Mouse (Mus musculus) frontal cortex, postnatal 36 days (tissue): ENCODE data around the gene Arhgef3.

ENCODE experiments used
- DNase-seq, 2 experiments: peaks; one replicate each; pipeline ENCODE4 v3.0.0; 2022; ENCODE audit warnings: low spot score in 2 of 2

The Arhgef3 gene

DNA sequence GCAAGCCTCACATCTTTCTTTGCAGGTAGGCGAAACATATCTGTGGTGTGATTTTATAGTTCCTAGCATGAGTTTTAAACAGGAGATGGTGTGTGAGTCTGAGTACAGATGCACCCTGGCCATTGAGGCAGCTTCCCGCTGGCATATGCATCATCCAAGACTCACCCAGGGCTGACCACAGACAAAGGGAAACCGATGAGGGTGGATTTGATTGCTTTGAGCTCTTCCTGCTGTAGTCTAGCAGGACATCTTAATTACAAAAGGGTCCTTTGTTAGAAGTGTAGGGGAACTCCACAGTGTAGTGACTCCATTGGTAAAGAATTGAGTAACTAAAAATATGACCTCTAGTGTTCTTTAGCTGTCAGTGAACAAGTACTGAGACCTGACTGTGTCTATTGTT lies 232.5 kb downstream of the Arhgef3 start:
- DNase-seq: no peak

DNA sequence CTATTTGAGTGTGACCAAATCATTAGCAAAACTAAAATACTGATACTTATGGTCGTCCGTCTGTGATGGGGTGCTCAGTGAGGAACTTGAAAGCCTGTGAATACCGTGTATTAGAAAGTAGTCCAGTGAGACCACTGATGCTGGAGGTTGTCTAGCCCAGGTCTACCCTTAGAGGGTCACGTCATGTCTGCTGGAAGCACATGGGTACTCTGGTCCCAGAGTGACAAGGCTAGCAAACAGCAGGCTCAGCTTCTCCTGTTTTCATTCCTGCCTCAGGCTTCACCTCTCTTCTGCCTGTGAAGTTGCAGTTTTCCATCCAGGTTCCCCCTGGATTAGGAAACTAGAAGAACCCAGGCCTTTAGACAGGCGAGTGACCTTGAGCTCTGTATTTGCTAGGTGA lies 233.0 kb downstream of the Arhgef3 start:
- no peak for DNase-seq

DNA sequence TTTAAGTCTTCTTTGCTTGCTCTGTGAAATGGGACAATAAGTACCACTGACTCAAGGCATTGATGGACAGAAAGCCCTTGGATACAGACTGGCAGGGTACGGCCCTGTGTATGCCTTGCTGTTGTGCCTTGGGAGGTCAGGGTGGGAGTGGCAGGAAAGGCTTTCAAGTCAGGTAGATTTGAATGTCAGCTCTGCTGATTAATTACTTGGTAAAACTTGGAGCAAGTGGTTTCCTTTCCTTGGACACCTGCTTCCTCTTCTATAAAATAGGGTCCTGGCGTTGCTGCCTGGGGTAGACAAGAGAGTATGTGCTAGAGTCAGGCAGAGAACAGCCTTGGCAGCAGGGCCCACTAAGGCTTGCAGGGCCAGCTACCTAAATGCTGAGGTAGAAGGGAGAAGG lies 233.4 kb downstream of the Arhgef3 start:
- DNase-seq: no peak

DNA sequence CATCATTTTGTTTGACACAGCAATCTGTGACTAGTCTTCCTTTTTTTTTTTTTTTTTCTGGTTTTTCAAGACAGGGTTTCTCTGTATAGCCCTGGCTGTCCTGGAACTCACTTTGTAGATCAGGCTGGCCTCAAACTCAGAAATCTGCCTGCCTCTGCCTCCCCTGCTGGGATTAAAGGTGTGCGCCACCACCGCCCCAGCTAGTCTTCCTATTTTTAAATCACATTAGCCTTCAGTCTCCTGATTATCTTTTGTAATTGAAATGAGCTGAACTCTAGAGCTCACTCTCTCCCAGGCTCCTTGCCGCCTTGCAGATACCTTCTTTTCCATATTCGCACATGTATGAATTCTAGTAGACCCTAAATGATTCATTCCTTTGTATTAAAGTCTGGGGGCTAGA lies 234.0 kb downstream of the Arhgef3 start:
- no peak for DNase-seq

DNA sequence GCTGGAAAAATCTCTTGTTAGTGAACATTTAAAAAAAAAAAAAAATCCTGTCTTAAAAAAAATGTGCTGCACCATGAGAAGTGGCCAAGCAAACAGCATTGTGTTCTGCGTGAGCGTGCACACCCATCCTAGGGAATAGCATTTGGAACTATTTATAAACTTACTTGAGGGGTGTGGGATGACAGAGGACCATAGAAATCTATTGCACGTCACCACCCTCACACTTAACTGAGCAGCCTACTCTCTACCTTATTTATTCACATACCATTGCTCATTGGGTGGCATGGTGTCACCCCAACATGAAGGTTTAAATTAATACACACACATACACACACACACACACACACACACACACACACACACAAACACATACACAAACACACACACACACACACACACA lies 234.4 kb downstream of the Arhgef3 start:
- DNase-seq: no peak

DNA sequence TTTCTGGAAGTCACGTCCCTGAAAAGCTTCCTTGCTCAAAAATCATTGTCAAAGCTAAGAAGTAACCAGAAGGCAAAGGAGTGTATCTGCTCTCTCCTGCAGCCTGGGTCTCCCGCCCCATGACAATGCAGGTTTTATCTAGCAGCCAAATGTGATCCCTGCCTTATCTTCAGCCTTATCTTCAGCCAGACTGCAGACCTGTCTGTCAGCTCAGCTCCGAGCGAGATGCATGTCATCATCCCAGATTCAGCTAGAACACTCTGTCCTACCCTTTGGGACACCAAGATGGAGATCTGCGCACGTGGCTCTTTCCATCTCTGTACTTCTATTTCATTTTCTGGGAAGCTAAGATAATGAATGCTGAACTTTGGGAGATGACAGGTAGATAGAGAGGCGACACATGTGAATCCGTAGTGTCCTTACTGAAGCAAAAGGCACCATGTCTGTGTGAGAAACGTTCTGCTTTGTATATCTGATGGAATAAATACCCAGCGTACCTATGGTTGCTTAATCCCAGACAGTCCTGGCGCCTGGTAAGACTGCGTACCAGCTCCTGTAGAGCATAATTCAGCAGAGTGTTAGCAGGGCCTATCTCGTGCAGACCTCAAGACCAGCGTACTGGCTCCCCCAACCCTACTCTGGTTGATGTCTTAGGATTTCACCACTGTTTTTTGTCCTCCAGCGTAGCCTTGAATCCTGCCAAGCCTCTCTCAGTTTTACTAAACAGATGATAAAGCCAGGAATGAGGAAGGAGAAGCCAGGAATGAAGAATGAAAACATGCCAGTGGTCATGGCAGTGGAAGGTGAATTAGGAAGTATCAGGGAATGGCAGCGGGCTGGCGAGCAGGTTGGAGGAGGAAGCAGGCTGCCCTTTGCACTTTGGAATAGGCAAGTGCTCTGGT lies 235.4 kb downstream of the Arhgef3 start:
- DNase-seq: no peak

DNA sequence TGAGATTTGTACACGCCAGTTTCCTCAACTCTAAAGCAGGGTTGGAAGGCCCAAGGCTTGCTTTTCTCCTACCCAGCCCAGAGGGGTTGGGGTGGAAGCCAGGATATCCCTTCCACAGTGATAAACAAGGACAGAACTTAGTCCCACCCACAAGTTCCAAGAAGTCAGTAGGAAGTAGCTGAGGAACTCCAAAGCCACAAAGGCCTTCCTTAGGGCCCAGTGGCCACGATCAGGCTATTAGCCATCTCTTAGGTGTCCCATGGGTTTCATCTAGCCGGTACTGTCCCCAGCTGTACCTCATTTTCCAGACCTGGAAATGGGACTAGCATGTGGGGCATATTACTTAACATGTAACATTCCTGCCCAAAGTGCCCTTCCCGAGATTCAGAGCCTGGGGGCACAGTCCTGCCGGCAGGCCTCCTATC lies 236.4 kb downstream of the Arhgef3 start:
- no peak for DNase-seq

DNA sequence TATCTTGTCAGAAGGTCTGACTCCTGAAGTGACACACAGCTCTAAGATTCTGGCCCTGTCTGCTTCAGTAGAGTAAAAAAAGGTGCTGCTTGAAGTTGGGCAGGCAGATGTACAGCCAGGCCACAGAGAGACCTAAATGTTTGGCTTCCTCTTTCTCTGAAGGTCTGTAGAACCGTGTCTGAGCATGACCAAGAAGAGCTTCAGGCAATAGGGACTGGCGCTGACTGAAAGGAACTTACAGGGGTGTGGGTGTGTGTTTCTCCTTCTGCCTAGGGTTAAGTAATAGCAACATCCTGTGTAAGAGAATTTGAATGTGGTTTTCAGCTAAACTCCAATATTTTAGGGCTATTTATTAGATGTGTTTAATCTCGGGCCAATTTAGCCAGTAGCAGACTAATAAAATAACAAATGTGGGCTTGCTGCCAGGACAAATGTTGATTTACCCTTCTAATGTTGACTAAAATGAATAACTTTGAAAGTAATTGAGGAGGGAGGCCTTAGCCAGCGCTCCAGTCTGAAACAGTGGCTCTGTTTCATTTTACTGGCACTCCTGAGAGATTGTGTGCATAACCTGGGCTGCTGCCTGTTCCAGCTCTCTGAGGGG lies 236.9 kb downstream of the Arhgef3 start:
- DNase-seq: no peak

DNA sequence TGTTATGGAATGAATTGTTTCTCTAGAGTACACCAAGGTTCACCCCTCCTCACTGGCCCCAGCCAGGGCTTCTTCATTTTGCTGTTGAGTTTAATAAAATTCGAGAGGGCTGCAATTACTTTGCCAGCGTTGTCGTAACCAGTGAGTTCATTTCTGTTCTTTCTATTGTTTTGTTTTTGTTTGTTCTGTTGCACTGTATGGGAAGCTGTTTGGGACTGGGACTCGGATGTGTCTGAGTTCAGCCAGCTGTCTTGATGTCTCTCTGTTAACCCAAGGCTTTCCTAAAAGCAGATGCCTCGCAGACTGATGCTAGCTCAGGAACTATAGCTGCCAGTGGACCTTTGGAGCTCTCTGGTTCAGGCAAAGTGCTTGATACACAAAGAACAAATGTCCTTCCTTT lies 237.8 kb downstream of the Arhgef3 start:
- no peak for DNase-seq

DNA sequence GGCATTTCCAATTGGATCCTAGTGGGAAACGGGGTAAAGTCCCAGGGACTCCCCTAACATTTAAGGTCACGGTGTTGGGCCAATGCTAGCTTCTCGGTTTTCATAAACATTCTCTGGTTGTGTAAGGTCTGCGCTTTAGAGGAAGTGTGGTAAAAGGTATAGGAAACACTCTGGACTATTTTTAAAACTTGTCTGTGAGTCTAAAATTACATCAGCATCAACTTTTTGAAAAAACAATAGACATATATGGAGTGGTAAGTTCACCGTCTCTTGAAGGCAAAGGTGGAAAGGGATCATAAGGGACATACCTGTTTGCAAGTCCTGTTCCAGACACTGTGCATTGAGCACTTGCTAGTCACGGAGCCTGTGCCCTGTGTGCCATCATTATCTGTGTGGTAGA lies 240.5 kb downstream of the Arhgef3 start:
- no peak for DNase-seq

DNA sequence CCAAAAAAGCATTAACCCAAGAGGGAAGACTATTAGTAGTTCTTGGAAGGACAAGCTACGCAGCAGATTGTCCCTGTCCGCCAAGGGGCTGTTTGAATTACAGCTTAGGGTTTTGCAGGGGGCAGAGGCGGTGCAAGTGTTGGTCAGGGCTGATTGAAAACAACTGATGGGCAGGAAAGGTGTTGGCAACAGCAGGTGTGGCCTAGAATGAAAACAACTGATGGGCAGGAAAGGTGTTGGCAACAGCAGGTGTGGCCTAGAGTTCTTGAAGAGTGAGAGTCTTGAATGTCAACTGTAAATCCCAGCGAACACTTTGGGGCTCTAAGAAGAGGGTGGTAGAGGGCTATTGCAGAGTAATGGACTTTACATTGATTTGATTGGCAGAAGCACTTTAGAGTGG lies 241.2 kb downstream of the Arhgef3 start:
- no peak for DNase-seq

DNA sequence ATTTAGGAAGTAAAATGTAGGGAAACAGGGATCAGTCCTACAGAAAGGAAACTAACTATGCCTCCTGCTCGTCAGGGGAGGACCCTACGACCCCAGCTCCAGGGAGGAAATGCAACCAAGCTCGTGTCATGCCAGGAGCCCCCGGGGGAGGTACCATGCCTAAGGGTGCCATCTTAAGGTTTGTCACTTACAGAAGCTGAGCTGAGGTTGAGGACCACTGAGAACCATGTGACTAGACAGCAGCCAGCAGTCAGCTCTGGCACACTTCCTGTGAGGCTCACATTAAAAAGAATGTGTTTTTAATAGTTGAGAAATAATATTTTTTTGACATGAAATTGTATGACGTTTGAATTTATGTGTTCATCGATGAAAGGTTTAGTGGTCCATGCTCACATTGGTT lies 242.4 kb downstream of the Arhgef3 start:
- no peak for DNase-seq

DNA sequence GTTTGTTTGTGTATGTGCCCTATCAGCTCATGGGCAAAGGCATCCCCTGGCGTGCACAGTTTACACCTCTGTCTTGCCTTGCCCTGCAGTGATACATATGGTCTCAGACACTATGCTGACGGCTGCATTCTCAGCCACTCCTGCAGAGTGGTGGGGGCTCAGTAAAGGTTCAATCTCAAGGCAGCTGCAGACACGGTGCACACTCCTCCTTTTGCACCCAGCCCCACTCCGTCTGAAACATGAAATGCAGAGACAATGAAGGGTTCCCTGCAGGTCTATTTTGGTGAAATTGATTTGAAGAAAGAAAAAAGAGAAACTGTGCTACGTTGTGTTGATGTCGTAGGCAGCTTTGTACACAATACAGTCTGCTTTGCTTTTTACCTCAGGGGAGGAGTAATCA lies 243.5 kb downstream of the Arhgef3 start:
- no peak for DNase-seq

DNA sequence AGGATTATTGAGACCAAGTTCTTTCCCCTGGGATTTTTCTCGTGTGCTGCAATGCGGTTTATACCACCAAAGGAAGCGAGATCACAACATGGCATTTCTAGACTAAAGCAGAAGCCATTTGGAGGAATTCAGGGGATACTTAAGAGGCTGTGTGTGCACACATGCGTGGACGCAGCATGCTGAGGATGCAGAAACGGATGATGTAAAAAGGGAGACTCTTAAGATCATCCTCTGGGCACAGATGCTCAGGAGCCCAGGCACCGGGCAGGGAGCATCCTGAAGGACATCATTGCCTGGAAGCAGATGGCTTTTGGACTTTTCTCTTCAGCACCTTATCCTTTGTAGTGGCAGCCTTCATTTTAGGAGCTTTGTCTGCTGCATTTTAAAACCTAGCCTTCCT lies 246.2 kb downstream of the Arhgef3 start:
- peak in 1 of 2 experiments; percentile 24 for DNase-seq

DNA sequence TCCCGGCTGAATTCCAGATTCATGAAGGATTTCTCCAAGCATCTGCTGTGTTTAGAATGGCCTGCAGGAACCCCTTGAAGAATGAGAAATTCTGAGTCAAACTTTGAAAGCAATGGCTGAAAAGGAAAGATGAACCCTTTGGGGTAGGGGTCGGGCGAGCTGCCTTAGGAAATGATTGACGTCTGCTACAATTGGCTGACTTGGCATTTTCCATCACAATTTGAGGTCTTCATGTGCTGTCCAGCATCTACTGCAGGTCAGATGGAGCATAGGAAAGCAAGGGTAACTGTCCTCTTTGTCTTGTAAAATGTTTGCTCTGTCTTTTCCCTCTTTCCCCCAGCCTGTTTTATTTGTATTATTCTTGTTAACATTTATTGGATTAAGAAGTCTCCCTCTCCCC lies 246.8 kb downstream of the Arhgef3 start:
- no peak for DNase-seq

DNA sequence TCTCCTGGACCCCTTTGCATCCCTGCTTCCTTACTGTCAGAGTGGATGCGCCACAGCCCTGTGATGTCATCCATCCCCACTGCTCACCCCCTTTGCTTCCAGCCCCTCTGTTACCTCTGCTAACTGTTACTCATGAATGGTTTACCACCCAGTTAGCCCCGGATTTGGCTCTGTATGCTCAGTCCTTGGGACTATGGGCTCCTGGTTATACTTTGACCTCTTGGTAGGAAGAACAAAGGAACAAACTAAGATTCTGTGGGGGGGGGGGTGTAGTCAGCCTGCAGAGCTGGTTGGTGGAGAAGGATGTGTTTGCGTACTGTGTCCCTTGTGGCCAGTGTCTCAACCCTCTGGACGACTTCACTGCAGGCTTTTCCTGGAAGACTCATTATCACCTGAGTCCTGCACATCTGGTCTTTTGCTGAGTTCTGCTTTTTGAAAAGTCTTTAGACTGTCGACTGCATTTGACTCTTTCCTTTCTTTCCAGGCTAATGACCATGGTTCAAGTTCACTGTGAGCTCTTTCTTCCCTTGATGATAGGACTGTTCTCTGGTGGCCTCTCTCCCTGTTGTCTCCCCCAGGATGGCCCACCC lies 250.1 kb downstream of the Arhgef3 start:
- DNase-seq: no peak

DNA sequence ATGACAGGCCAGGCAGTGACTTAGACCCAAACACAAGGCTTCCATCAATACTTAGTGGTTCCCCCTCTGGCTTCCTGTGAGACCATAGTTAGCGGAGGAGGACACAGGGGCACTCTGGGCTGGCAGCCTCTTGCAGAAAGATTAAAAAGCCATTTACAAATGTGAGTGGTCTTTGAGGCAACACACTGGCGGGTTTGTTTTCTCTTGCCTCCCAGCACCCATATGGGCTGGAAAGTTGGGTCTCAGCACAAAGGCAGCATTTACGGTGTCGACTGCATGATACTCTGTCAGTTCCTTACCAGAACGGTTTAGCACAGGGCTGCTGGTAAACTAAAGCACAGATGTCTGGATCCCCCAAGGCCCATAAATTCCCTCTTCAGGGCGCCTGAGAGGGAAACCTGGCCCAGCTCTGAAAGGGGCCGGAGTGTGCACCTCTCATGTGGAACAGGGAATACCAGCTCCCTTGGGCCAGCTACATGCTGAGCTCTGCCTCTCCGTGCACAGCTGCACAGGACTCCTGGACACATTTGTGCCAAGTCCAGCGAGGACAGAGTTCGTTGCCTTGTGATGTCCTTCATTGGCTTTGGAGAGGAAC lies 252.5 kb downstream of the Arhgef3 start:
- no peak for DNase-seq

DNA sequence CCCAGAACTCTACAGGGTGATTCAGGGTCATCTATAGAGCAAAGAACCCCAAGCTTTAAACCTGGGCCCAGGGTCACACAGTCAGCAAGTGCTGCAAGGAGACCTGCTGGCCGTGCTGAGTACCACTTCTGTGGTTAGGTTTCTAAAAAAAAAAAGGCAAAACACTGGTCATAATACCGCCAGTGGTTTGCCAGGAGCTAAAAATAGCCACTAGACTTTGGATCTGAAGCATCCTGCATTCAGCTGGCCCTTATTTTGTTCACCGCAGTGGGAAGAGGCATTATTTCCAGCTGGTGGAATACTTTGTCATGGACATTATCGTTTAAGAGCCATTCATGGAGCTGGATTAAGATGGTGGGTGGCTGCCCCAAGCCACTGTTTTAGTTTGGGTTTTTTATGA lies 253.9 kb downstream of the Arhgef3 start:
- no peak for DNase-seq

DNA sequence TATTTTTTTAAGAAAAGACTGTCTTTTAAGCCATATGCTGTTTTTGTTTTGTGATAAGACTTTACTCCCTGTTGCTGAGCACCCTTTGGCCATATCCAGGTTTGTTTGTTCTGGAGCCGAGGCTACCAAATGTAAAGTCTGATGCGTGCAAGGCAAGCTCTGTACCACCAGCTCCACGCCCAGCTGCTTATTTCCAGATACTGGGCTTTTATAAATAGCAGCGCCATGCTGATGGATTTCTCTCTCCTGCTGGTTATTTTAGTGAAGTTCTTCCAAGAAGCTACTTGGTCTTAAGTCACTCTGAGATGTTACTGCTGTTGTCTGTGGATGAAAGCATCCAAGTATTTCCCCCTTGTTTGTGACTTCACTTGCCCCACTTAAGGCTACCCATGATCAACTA lies 254.8 kb downstream of the Arhgef3 start:
- DNase-seq: peak in 1 of 2 experiments; percentile 55

DNA sequence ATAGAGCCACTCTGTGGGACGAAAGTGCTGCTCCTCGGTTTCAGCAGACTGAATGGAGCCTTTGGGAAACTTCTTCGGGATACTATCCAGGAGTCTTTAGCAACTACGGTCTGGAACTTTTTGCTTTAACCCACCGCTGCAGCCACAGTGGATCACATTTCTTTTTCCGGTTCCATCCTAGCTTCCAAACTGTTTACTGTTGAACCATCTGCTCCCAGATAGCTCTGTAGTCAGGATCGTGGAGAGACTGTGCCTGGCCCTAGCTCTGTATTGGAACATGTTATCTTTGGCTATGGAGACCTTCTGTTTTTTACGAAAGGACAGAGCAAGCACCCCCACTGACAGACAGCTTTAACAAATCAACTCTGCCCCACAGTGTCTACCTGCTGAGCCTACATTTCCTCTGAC lies 257.0 kb downstream of the Arhgef3 start:
- no peak for DNase-seq

DNA sequence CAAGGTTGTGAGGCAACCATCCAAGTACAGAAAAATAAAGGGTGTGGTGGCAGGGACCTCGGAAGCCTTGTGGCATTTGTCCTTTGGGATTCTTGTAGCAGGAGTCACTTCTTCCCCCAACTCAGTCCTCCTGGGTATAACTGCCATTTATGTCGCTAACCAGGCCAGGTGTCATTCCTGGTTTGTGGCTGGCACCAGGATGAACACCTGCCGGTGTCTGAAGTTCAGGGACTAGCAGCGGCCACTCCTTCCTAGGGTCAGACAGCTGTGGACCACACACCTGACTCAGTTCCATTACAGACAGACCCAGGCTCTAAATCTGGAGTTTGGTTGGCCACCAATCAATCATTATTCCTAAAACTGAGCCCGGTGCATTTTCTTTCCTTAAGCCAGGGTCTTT lies 258.8 kb downstream of the Arhgef3 start:
- DNase-seq: no peak

DNA sequence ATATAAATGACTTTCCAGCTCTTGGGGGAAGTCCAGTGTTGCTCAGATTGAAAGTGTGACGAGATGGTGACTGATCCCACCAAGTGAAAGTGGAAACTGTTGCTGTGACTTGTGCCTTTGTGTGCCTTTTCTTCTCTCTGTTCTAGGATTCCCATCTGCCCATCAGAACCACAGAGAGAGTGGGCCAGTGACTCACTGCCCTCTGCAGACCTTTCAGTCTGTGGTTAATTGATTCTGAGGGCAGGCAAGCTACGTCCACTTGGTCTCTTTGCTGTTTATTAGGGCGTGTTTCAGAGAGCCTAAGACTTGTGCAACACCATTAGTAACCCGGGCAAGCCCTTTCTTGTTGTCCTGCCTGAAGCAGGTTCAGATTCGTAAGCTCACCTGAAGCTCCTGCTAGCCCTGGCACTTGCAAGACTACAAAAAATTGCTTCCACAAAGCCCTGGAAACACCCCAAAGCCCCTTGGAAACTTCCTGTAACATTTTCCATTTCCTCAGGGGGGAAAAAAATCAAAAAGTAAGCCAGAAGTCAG lies 261.5 kb downstream of the Arhgef3 start:
- no peak for DNase-seq
